Mouse (Mus musculus): ENCODE data around the gene Reep1. TPM values are rescaled to one million over a fixed set of nuclear protein-coding genes. Genes with fewer than 3 reads are reported as not detected.
A peak's percentile ranks its signal among the peaks of the same experiment; 100 is the strongest.

The Reep1 gene
- polyA plus RNA-seq (2014; fragmentation: Nextera tagmentation; extraction: Ambion mirVana), result 25.1 and 27.8 TPM in 2 replicates

- H3K27ac ChIP-seq (replicated peaks; ENCODE audit: low read depth, low read length), result no peak within 1 kb of the TSS
- peak; percentile 88 for ATAC-seq (replicated peaks; ENCODE audit: insufficient number of reproducible peaks, low FRiP score, low TSS enrichment, low read depth)
- H3K27me3 ChIP-seq (ENCODE audit: control insufficient read depth, insufficient read depth, low read length), result peaks cover 13% of the 10 kb centered on the region
- H3K4me1 ChIP-seq (ENCODE audit: control insufficient read depth, insufficient read depth, low read length), result no peaks in the 10 kb centered on the region
- H3K9ac ChIP-seq (replicated peaks; ENCODE audit: low read length), result peak within 1 kb of the TSS; percentile 64
- H3K9me3 ChIP-seq (replicated peaks; ENCODE audit: control insufficient read depth, low read length), result no peaks in the 10 kb centered on the region
- no peaks in the 10 kb centered on the region for H3K36me3 ChIP-seq (replicated peaks; ENCODE audit: control insufficient read depth, insufficient read depth, low read depth, low read length)
- WGBS, result under 1% methylated on average over 86 of the region's 91 CpGs
- DNase-seq (ENCODE audit: low spot score), result peak; percentile 71
- peak within 1 kb of the TSS; percentile 98 for H3K4me2 ChIP-seq (ENCODE audit: low read depth, low read length)
- peak within 1 kb of the TSS; percentile 61 for H3K4me3 ChIP-seq (ENCODE audit: low read depth, low read length)
These were observed at the start of gene Reep1 for GRCm38 (mm10) chr6:71707511-71708501. Gene Reep1, plus strand, starts transcription at chr6:71707561.

DNA sequence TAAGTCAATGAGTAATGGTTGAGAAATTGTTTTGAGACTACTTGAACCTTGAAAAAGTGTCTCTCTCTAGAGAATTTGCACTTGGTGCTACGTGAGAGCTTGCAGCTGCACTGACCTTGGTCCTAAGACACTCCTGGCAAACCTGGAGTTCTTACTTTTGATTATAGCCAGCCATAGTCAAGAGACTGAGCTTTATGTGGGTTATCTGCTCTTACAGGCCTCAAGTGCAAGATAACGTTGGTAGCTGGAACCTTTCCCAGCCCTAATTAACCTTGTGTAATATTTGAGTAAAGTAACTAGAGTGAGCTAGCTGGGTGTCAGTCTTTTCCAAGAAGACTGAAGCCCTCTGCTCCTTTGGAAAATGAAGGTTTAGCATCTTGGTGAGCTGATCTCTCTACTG lies 49.1 kb upstream of the Reep1 start:
- ATAC-seq (replicated peaks; ENCODE audit: insufficient number of reproducible peaks, low FRiP score, low TSS enrichment, low read depth), result no peak

DNA sequence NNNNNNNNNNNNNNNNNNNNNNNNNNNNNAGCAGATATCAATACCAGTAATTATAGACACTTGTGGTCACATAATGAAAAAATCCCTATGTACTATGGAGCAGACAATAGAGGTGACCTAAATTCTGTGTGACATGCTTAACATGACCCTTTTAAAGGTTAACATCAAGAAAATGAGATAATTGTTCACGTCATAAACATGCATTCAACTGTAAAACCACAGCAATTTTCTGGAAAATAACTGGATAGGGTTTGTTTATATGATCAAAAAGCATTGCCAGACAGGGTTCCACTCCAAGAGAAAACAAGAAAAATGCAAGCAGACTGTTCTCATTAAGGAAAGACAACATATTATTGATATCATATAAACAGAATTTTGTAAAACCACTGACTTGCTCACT lies 42.9 kb upstream of the Reep1 start:
- H3K9me3 ChIP-seq (replicated peaks; ENCODE audit: control insufficient read depth, low read length), result no peaks in the 10 kb centered on the region
- no peak overlapping the region for H3K4me2 ChIP-seq (ENCODE audit: low read depth, low read length)
- ATAC-seq (replicated peaks; ENCODE audit: insufficient number of reproducible peaks, low FRiP score, low TSS enrichment, low read depth) (no peak), DNase-seq (ENCODE audit: low spot score) (peak; percentile 5)
- H3K36me3 ChIP-seq (replicated peaks; ENCODE audit: control insufficient read depth, insufficient read depth, low read depth, low read length), result no peaks in the 10 kb centered on the region
- no peak overlapping the region for H3K27ac ChIP-seq (replicated peaks; ENCODE audit: low read depth, low read length)
- no peak overlapping the region for H3K4me3 ChIP-seq (ENCODE audit: low read depth, low read length)
- no peaks in the 10 kb centered on the region for H3K4me1 ChIP-seq (ENCODE audit: control insufficient read depth, insufficient read depth, low read length)
- WGBS, result 57% methylated on average over 1 of the region's 1 CpGs
- H3K9ac ChIP-seq (replicated peaks; ENCODE audit: low read length), result no peak overlapping the region
- no peaks in the 10 kb centered on the region for H3K27me3 ChIP-seq (ENCODE audit: control insufficient read depth, insufficient read depth, low read length)

More for the DNA sequence above, 49.1 kb upstream of the Reep1 start:
- Histone ChIP-seq H3K9ac (replicated peaks; ENCODE audit: low read length) (no peak overlapping the region), H3K27me3 (ENCODE audit: control insufficient read depth, insufficient read depth, low read length) (no peaks in the 10 kb centered on the region), H3K27ac (replicated peaks; ENCODE audit: low read depth, low read length) (no peak overlapping the region), H3K4me3 (ENCODE audit: low read depth, low read length) (no peak overlapping the region), H3K4me2 (ENCODE audit: low read depth, low read length) (no peak overlapping the region), H3K36me3 (replicated peaks; ENCODE audit: control insufficient read depth, insufficient read depth, low read depth, low read length) (no peaks in the 10 kb centered on the region), H3K4me1 (ENCODE audit: control insufficient read depth, insufficient read depth, low read length) (no peaks in the 10 kb centered on the region), H3K9me3 (replicated peaks; ENCODE audit: control insufficient read depth, low read length) (no peaks in the 10 kb centered on the region)
- DNase-seq (ENCODE audit: low spot score), result no peak
- WGBS, result 74% methylated on average over 2 of the region's 2 CpGs

DNA sequence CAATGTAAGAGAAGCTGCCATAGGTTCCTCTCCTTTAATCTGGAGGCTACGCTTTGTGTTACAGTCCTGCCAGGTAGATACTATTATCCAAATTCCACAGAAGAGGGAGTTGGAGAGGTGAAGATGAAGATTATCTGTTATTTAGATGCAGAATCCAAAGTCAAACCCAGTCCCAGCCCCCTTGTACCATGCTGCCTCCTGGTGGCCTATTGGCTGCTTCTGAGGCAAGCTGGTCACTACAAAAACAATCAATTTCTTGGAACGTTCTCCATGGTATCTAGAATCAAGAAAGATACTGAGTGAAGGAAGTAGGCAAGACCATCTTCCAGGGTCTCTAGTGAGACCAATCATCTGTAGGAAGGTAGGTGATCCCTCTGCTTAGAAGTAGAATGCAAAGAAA lies 34.2 kb upstream of the Reep1 start:
- Histone ChIP-seq H3K4me2 (ENCODE audit: low read depth, low read length) (no peak overlapping the region), H3K27me3 (ENCODE audit: control insufficient read depth, insufficient read depth, low read length) (no peaks in the 10 kb centered on the region), H3K9ac (replicated peaks; ENCODE audit: low read length) (no peak overlapping the region), H3K4me3 (ENCODE audit: low read depth, low read length) (no peak overlapping the region), H3K9me3 (replicated peaks; ENCODE audit: control insufficient read depth, low read length) (no peaks in the 10 kb centered on the region), H3K36me3 (replicated peaks; ENCODE audit: control insufficient read depth, insufficient read depth, low read depth, low read length) (no peaks in the 10 kb centered on the region), H3K4me1 (ENCODE audit: control insufficient read depth, insufficient read depth, low read length) (no peaks in the 10 kb centered on the region), H3K27ac (replicated peaks; ENCODE audit: low read depth, low read length) (no peak overlapping the region)
- WGBS, result 61% methylated on average over 2 of the region's 2 CpGs
- DNase-seq (ENCODE audit: low spot score), result no peak
- ATAC-seq (replicated peaks; ENCODE audit: insufficient number of reproducible peaks, low FRiP score, low TSS enrichment, low read depth), result no peak

GRCm38 (mm10) chr6:71678891-71679290 lies 28.5 kb upstream of the Reep1 start:
- no peak for DNase-seq (ENCODE audit: low spot score)
- 63% methylated on average over 7 of the region's 7 CpGs for WGBS
- Histone ChIP-seq H3K4me1 (ENCODE audit: control insufficient read depth, insufficient read depth, low read length) (no peaks in the 10 kb centered on the region), H3K4me3 (ENCODE audit: low read depth, low read length) (no peak overlapping the region), H3K4me2 (ENCODE audit: low read depth, low read length) (no peak overlapping the region), H3K27ac (replicated peaks; ENCODE audit: low read depth, low read length) (no peak overlapping the region), H3K36me3 (replicated peaks; ENCODE audit: control insufficient read depth, insufficient read depth, low read depth, low read length) (no peaks in the 10 kb centered on the region), H3K9me3 (replicated peaks; ENCODE audit: control insufficient read depth, low read length) (no peaks in the 10 kb centered on the region), H3K27me3 (ENCODE audit: control insufficient read depth, insufficient read depth, low read length) (no peaks in the 10 kb centered on the region), H3K9ac (replicated peaks; ENCODE audit: low read length) (no peak overlapping the region)
- ATAC-seq (replicated peaks; ENCODE audit: insufficient number of reproducible peaks, low FRiP score, low TSS enrichment, low read depth), result no peak

GRCm38 (mm10) chr6:71695150-71695549 lies 12.2 kb upstream of the Reep1 start:
- no peak for DNase-seq (ENCODE audit: low spot score)
- Histone ChIP-seq H3K36me3 (replicated peaks; ENCODE audit: control insufficient read depth, insufficient read depth, low read depth, low read length) (no peaks in the 10 kb centered on the region), H3K27me3 (ENCODE audit: control insufficient read depth, insufficient read depth, low read length) (no peaks in the 10 kb centered on the region), H3K4me1 (ENCODE audit: control insufficient read depth, insufficient read depth, low read length) (no peaks in the 10 kb centered on the region), H3K4me2 (ENCODE audit: low read depth, low read length) (no peak overlapping the region), H3K9ac (replicated peaks; ENCODE audit: low read length) (no peak overlapping the region), H3K9me3 (replicated peaks; ENCODE audit: control insufficient read depth, low read length) (no peaks in the 10 kb centered on the region), H3K4me3 (ENCODE audit: low read depth, low read length) (no peak overlapping the region), H3K27ac (replicated peaks; ENCODE audit: low read depth, low read length) (no peak overlapping the region)
- WGBS, result 96% methylated on average over 2 of the region's 2 CpGs
- no peak for ATAC-seq (replicated peaks; ENCODE audit: insufficient number of reproducible peaks, low FRiP score, low TSS enrichment, low read depth)

DNA sequence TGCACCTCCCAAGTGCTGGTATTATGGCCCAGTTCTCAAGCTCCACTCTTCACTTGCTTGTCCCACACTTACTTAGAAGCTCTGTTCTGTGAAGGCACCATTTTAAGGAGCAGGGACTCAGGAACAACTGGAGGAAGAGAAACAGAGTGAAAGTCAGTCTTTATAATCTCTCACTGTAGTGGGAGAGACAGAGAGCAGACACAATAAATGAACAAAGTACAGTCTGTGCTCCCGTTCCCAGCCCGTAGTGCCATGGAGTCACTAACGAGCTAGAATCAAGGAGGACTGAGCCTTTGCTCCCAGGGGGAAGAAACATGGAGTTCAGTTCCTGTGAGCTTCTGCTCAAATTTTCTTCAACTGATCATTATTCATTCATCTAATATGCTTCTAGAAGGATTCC lies 11.8 kb upstream of the Reep1 start:
- no peak overlapping the region for H3K4me3 ChIP-seq (ENCODE audit: low read depth, low read length)
- WGBS, result 64% methylated on average over 3 of the region's 3 CpGs
- no peak for ATAC-seq (replicated peaks; ENCODE audit: insufficient number of reproducible peaks, low FRiP score, low TSS enrichment, low read depth)
- no peak for DNase-seq (ENCODE audit: low spot score)
- H3K27me3 ChIP-seq (ENCODE audit: control insufficient read depth, insufficient read depth, low read length), result no peaks in the 10 kb centered on the region
- no peak overlapping the region for H3K27ac ChIP-seq (replicated peaks; ENCODE audit: low read depth, low read length)
- no peak overlapping the region for H3K4me2 ChIP-seq (ENCODE audit: low read depth, low read length)
- H3K9me3 ChIP-seq (replicated peaks; ENCODE audit: control insufficient read depth, low read length), result no peaks in the 10 kb centered on the region
- no peaks in the 10 kb centered on the region for H3K4me1 ChIP-seq (ENCODE audit: control insufficient read depth, insufficient read depth, low read length)
- H3K9ac ChIP-seq (replicated peaks; ENCODE audit: low read length), result no peak overlapping the region
- no peaks in the 10 kb centered on the region for H3K36me3 ChIP-seq (replicated peaks; ENCODE audit: control insufficient read depth, insufficient read depth, low read depth, low read length)

- Histone ChIP-seq H3K27me3 (ENCODE audit: control insufficient read depth, insufficient read depth, low read length) (peaks cover 13% of the 10 kb centered on the region), H3K27ac (replicated peaks; ENCODE audit: low read depth, low read length) (no peak overlapping the region), H3K9ac (replicated peaks; ENCODE audit: low read length) (no peak overlapping the region), H3K4me3 (ENCODE audit: low read depth, low read length) (no peak overlapping the region), H3K4me1 (ENCODE audit: control insufficient read depth, insufficient read depth, low read length) (no peaks in the 10 kb centered on the region), H3K36me3 (replicated peaks; ENCODE audit: control insufficient read depth, insufficient read depth, low read depth, low read length) (no peaks in the 10 kb centered on the region), H3K9me3 (replicated peaks; ENCODE audit: control insufficient read depth, low read length) (no peaks in the 10 kb centered on the region), H3K4me2 (ENCODE audit: low read depth, low read length) (no peak overlapping the region)
- WGBS, result 82% methylated on average over 12 of the region's 12 CpGs
- ATAC-seq (replicated peaks; ENCODE audit: insufficient number of reproducible peaks, low FRiP score, low TSS enrichment, low read depth) (no peak; the same call in 1 of the 2 replicates), DNase-seq (ENCODE audit: low spot score) (no peak)
These were observed 490 bp upstream of the Reep1 start for GRCm38 (mm10) chr6:71706871-71707270.

All from embryonic facial prominence, embryonic 11.5 days (tissue).